In genomic region chr10:44459321-44460000, GRCm38 (mm10) we compare ENCODE assay signal across 8 mouse cellular contexts.
DNase-seq lines count a peak whose midpoint lies in the region; ATAC-seq lines count a peak whose summit lies in the region.

No protein-coding gene starts in this region.

- H3K4me2 ChIP-seq in heart, embryonic 12.5 days = peak overlapping the region; percentile 98
- peak overlapping the region; percentile 91 for H3K4me2 ChIP-seq in liver, embryonic 15.5 days
- H3K4me2 ChIP-seq in stomach, embryonic 16.5 days (ENCODE audit: low read depth, low read length) = peak overlapping the region; percentile 92

- peaks cover 31% of the 10 kb centered on the region for H3K4me1 ChIP-seq in megakaryocyte, embryonic 14.5 days
- H3K4me1 ChIP-seq in heart, embryonic 12.5 days (replicated peaks) = peaks cover 14% of the 10 kb centered on the region; the same call in 1 of the 2 replicates
- peaks cover 33% of the 10 kb centered on the region for H3K4me1 ChIP-seq in liver, embryonic 15.5 days (replicated peaks)
- H3K4me1 ChIP-seq in stomach, embryonic 16.5 days (ENCODE audit: control insufficient read depth, insufficient read depth, low read length) = 0 out of 2 replicates have a peak, but pooled peaks cover 3% of the 10 kb centered on the region

- intact Hi-C loops in left cerebral cortex, postnatal 25 days (cut with DNase I) = loop anchor here (2.0 to 10.0 kb wide), 6 partner anchors 67 to 1015 kb away; no protein-coding TSS in a partner anchor

- H3K9ac ChIP-seq in heart, embryonic 12.5 days = no peak overlapping the region
- no peak overlapping the region for H3K9ac ChIP-seq in liver, embryonic 15.5 days
- H3K9ac ChIP-seq in stomach, embryonic 16.5 days (ENCODE audit: low read length) = no peak overlapping the region

- ATAC-seq in megakaryocyte, adult 5-6 weeks (ENCODE audit: poor library complexity, severe bottlenecking) = no peak; the same call in 1 of the 2 replicates
- no peak for ATAC-seq in heart, embryonic 12.5 days (ENCODE audit: insufficient number of reproducible peaks, low FRiP score)
- ATAC-seq in liver, embryonic 15.5 days (ENCODE audit: insufficient read depth) = no peak
- no peak for ATAC-seq in stomach, embryonic 16.5 days (ENCODE audit: insufficient read depth, low FRiP score)

- peaks cover 35% of the 10 kb centered on the region for H3K27me3 ChIP-seq in megakaryocyte, embryonic 14.5 days (replicated peaks)
- H3K27me3 ChIP-seq in heart, embryonic 12.5 days (replicated peaks) = peaks cover 45% of the 10 kb centered on the region
- peaks cover 51% of the 10 kb centered on the region for H3K27me3 ChIP-seq in liver, embryonic 15.5 days
- H3K27me3 ChIP-seq in stomach, embryonic 16.5 days (ENCODE audit: control insufficient read depth, insufficient read depth, low read length) = peaks cover 9% of the 10 kb centered on the region; the same call in 1 of the 2 replicates

- no peaks in the 10 kb centered on the region for H3K9me3 ChIP-seq in megakaryocyte, embryonic 14.5 days
- no peaks in the 10 kb centered on the region for H3K9me3 ChIP-seq in heart, embryonic 12.5 days (replicated peaks)
- no peaks in the 10 kb centered on the region for H3K9me3 ChIP-seq in liver, embryonic 15.5 days (replicated peaks)
- H3K9me3 ChIP-seq in stomach, embryonic 16.5 days (replicated peaks; ENCODE audit: control insufficient read depth, low read length) = no peaks in the 10 kb centered on the region

- H3K27ac ChIP-seq in heart, embryonic 12.5 days (ENCODE audit: poor library complexity, severe bottlenecking) = no peak overlapping the region
- H3K27ac ChIP-seq in liver, embryonic 15.5 days (replicated peaks) = no peak overlapping the region
- peak overlapping the region; percentile 16; the same call in 1 of the 2 replicates for H3K27ac ChIP-seq in stomach, embryonic 16.5 days (ENCODE audit: low read length)

- WGBS in heart, embryonic 12.5 days = 11% methylated on average over 11 of the region's 11 CpGs
- 4% methylated on average over 11 of the region's 11 CpGs for WGBS in liver, embryonic 15.5 days (ENCODE audit: insufficient replicate concordance)
- WGBS in stomach, embryonic 16.5 days = 12% methylated on average over 11 of the region's 11 CpGs

- DNase-seq in left cerebral cortex, adult 18-20 months (ENCODE audit: low spot score in 2 of 2) = no peak
- DNase-seq in left cerebral cortex, postnatal 25 days (ENCODE audit: low spot score in 2 of 2) = no peak
- DNase-seq in left cerebral cortex, adult 9 months (ENCODE audit: low spot score in 2 of 2) = no peak

- no peaks in the 10 kb centered on the region for H3K36me3 ChIP-seq in megakaryocyte, embryonic 14.5 days (replicated peaks; ENCODE audit: low read length)
- H3K36me3 ChIP-seq in heart, embryonic 12.5 days = no peaks in the 10 kb centered on the region
- no peaks in the 10 kb centered on the region for H3K36me3 ChIP-seq in liver, embryonic 15.5 days (replicated peaks)
- H3K36me3 ChIP-seq in stomach, embryonic 16.5 days (ENCODE audit: control insufficient read depth, insufficient read depth, low read length) = no peaks in the 10 kb centered on the region

- H3K4me3 ChIP-seq in megakaryocyte, embryonic 14.5 days (replicated peaks) = peak overlapping the region; percentile 94
- H3K4me3 ChIP-seq in heart, embryonic 12.5 days = no peak overlapping the region
- peak overlapping the region; percentile 64 for H3K4me3 ChIP-seq in liver, embryonic 15.5 days (replicated peaks)
- H3K4me3 ChIP-seq in stomach, embryonic 16.5 days (replicated peaks; ENCODE audit: low read length) = peak overlapping the region; percentile 64
